Mouse (Mus musculus) neural tube, embryonic 12.5 days (tissue): ENCODE measurements at regions not wholly inside any gene's neighbourhood (a gene's known extent, or its start where the extent isn't known, plus 50 kb on each side); places are given as distances from the start of the nearest gene placed in this dataset.

ENCODE experiments used
- ATAC-seq: fragments of 200-750 bp; cut with Nextera tagmentation; 2 replicates; pipeline ENCODE4 v1.8.0; 2017; ENCODE audit warnings: low read depth, mild to moderate bottlenecking, moderate TSS enrichment, moderate library complexity; ENCODE audit not compliant: low FRiP score
- H3K27ac ChIP-seq: fragments of 300-500 bp; sonication (generic); 2 replicates; pipeline ENCODE4 v1.5.1; 2016
- H3K27me3 ChIP-seq: fragments of 300-500 bp; sonication (generic); replicated peaks from 2 replicates; pipeline ENCODE4 v1.6.1; 2016; ENCODE audit warnings: mild to moderate bottlenecking
- H3K36me3 ChIP-seq: fragments of 300-500 bp; sonication (generic); 2 replicates; pipeline ENCODE4 v1.6.1; 2016; ENCODE audit warnings: mild to moderate bottlenecking
- H3K4me1 ChIP-seq: fragments of 300-500 bp; sonication (generic); 2 replicates; pipeline ENCODE4 v1.6.1; 2016
- H3K4me2 ChIP-seq: fragments of 300-500 bp; sonication (generic); replicated peaks from 2 replicates; pipeline ENCODE4 v1.6.1; 2016; ENCODE audit warnings: mild to moderate bottlenecking
- H3K4me3 ChIP-seq: fragments of 300-500 bp; sonication (generic); 2 replicates; pipeline ENCODE4 v1.5.1; 2016
- H3K9ac ChIP-seq: fragments of 300-500 bp; sonication (generic); 2 replicates; pipeline ENCODE4 v1.6.1; 2016; ENCODE audit warnings: mild to moderate bottlenecking
- H3K9me3 ChIP-seq: fragments of 300-500 bp; sonication (generic); 2 replicates; pipeline ENCODE4 v1.6.1; 2016; ENCODE audit warnings: mild to moderate bottlenecking
- WGBS: fragments of 180-500 bp; shearing (Covaris S2); methylation state at CpG from one replicate; pipeline ENCODE4 v1.1.7; 2016; 5-methylcytosine and 5-hydroxymethylcytosine counted together

DNA sequence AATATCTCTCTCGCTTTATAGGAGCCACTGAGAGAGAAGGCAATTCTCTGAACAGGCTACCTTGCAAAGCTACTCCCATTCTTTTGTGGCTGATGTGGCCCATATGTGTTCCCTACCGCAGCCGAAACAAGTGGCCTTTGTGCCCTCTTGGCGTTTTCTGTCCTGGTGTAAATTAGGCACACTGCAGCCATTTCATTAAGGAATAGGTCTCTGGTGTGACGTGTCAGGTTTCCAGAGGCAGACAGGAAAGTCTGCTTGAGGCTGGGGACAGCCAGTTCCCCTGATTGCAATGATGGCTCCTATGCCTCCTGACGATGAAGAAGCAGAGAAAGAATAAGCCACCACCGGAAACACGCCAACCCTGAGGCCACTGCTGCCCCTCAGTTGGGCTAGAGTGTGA lies 59.3 kb upstream of the Bcor start:
- H3K4me2 ChIP-seq, result no peak overlapping the region
- H3K36me3 ChIP-seq, result no peaks in the 10 kb centered on the region
- no peaks in the 10 kb centered on the region for H3K4me1 ChIP-seq
- no peaks in the 10 kb centered on the region for H3K27me3 ChIP-seq
- H3K27ac ChIP-seq, result no peak overlapping the region
- no peaks in the 10 kb centered on the region for H3K9me3 ChIP-seq
- no peak for ATAC-seq
- H3K4me3 ChIP-seq, result no peak overlapping the region
- H3K9ac ChIP-seq, result no peak overlapping the region
- WGBS, result 49% methylated on average over 8 of the region's 8 CpGs

DNA sequence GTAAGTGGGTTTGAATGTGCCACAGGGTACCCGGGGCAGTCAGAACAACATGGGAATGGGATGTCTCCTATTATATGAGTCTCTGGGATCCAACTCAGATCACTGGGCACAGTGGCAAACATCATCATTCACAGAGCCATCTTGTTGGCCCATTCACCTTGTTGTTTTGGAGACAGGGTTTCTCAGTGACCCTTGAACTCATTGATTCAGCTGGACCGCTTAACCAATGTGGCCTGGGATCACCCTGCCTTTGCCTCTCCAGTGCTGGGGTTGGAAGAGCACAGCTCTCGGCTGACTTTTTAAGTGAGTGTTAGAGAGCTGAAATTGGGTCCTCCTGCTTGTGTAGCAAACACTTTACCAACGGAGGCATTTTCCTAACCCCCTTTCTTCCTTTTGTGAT lies 64.2 kb upstream of the Bcor start:
- no peak for ATAC-seq
- Histone ChIP-seq H3K9me3 (no peaks in the 10 kb centered on the region), H3K4me1 (no peaks in the 10 kb centered on the region), H3K27ac (no peak overlapping the region), H3K4me3 (no peak overlapping the region), H3K9ac (no peak overlapping the region), H3K4me2 (no peak overlapping the region), H3K27me3 (no peaks in the 10 kb centered on the region), H3K36me3 (no peaks in the 10 kb centered on the region)
- WGBS, result 66% methylated on average over 4 of the region's 4 CpGs

DNA sequence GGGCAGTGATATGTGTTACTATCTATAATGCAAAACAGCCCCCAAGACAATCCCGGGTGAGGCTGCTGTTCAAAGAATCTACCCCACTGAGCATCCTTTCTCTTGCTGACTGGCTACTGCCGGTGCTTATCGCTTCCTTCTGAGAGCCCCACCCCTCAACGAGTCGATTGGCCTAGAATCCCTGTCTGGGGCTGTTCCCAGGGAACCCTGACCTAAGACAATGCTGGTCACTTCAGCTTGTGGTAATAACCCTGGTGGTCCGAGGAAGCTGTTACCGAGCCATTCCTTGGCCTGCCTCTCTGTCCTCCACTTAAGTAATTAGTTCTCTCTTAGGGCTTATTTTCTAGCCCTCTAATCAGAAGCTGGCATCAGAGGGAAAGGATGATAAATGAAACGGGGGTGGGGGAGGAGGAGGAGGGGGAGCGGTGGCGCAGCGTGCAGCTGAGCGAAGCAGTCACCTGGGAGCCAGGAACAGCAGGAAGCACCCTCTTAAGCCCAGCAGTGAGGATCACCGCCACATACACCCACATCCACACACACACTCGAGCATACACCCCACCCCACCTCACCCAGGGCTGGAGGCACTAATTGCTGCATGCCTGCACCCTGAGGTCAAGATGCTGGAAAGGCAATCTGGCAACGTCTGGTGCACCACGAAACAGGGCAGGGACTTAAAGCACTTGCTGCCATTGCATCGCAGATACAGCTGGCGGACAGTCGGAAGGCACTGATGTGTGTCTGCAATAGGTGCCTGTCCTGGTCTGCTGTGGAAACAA lies 65.1 kb upstream of the Bcor start:
- H3K9ac ChIP-seq, result no peak overlapping the region

DNA sequence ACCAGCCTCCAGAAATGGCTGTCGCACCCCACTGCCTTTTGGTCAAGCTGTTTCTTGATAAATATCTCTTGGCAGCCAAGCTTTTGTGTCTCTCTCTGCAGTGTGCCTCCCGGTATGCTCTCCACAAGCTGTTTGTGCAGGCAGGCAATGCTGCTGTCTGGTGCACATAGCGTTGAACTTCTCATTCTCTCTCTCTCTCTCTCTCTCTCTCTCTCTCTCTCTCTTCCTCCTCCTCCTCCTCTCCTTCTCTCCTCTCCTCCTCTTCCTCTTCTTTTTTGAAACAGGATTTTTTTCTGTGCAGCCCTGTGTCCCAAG lies 65.7 kb upstream of the Bcor start:
- Histone ChIP-seq H3K9ac (no peak overlapping the region), H3K4me1 (no peaks in the 10 kb centered on the region), H3K4me2 (peak overlapping the region; percentile 41), H3K4me3 (no peak overlapping the region), H3K27me3 (no peaks in the 10 kb centered on the region), H3K9me3 (no peaks in the 10 kb centered on the region), H3K36me3 (no peaks in the 10 kb centered on the region), H3K27ac (no peak overlapping the region)
- no peak for ATAC-seq
- 3% methylated on average over 3 of the region's 3 CpGs for WGBS

More for the DNA sequence above, 65.1 kb upstream of the Bcor start:
- H3K9me3 ChIP-seq, result no peaks in the 10 kb centered on the region
- H3K27ac ChIP-seq, result no peak overlapping the region
- peak; percentile 44 for ATAC-seq
- peak overlapping the region; percentile 41 for H3K4me2 ChIP-seq
- no peaks in the 10 kb centered on the region for H3K36me3 ChIP-seq
- no peaks in the 10 kb centered on the region for H3K4me1 ChIP-seq
- 11% methylated on average over 19 of the region's 19 CpGs for WGBS
- H3K27me3 ChIP-seq, result no peaks in the 10 kb centered on the region
- no peak overlapping the region for H3K4me3 ChIP-seq

DNA sequence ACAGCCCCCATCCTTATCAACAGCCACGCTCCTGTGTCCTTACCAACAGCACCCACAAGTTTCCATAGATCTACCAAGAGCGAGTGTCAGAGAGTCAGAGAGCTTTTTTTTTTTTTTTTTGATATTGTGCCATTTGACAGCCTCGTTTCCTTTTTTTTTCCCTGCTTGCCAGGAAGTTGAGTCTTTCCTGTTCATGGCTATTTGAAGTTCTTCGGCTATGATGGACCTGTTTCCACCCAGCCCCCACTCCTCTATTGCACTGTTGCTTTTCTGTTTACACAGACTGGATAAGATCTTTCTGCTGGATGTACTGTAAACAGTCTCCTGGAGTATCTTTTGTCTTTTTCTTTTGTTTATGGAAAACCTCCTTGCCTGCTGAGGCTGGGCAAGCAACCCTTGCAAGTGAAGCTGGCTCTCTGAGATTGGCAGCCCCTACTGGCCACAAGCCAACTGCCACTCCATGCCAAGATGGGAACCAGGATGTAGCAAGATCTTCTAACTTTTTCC lies 80.4 kb upstream of the Bcor start:
- H3K4me1 ChIP-seq, result no peaks in the 10 kb centered on the region
- H3K9me3 ChIP-seq, result peaks cover 3% of the 10 kb centered on the region; the same call in 1 of the 2 replicates
- no peak for ATAC-seq
- no peak overlapping the region for H3K9ac ChIP-seq
- no peak overlapping the region for H3K4me3 ChIP-seq
- no peak overlapping the region for H3K4me2 ChIP-seq
- H3K36me3 ChIP-seq, result no peaks in the 10 kb centered on the region
- H3K27ac ChIP-seq, result no peak overlapping the region
- no peaks in the 10 kb centered on the region for H3K27me3 ChIP-seq
- WGBS, result 77% methylated on average over 4 of the region's 4 CpGs

DNA sequence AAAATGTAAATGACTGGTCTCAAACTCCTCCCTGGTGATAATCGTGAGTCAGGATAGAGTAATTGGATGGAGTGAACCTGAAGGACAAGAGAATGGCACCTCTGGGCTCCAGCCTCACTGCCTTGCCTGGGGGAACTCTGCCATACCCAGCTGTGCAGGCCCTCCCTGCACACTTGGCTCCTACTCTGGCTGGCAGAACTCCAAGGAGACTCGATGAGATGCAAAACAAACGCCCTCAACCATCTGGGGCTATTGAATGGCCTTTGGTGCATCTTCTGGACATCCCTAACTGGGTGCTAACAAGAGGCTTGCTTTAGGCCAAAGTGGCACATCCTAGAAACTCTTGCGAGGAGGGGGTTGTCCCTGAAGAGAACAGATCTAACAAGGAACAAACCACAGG lies 81.6 kb upstream of the Bcor start:
- no peak for ATAC-seq
- no peak overlapping the region for H3K27ac ChIP-seq

DNA sequence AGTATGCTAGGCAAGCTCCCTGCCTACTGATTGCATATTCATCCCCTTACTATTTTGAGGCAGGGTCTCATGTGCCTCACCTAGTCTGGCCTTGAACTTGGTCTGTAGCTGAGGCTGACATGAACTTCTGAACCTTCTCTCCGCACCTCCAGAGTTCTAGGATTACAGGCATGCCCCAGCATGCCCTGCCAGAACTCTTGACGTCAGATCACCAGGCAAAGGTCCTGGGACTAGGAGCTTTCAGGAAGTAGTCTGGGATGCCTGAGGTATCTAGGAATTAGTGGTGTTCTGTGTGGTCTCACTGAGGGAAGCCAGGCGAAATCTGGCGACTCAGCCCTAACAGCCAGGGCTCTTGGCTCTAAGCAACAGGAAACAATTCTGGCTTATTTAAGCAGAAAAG lies 88.9 kb upstream of the Bcor start:
- no peak for ATAC-seq
- H3K9ac ChIP-seq, result no peak overlapping the region
- WGBS, result 80% methylated on average over 4 of the region's 4 CpGs
- H3K36me3 ChIP-seq, result no peaks in the 10 kb centered on the region
- no peak overlapping the region for H3K4me2 ChIP-seq
- H3K4me3 ChIP-seq, result no peak overlapping the region
- peaks cover 3% of the 10 kb centered on the region; the same call in 1 of the 2 replicates for H3K9me3 ChIP-seq
- no peaks in the 10 kb centered on the region; the same call in 1 of the 2 replicates for H3K4me1 ChIP-seq
- H3K27ac ChIP-seq, result no peak overlapping the region
- H3K27me3 ChIP-seq, result no peaks in the 10 kb centered on the region

More for the DNA sequence above, 81.6 kb upstream of the Bcor start:
- no peak overlapping the region for H3K9ac ChIP-seq
- 54% methylated on average over 4 of the region's 4 CpGs for WGBS
- no peaks in the 10 kb centered on the region for H3K27me3 ChIP-seq
- peaks cover 3% of the 10 kb centered on the region; the same call in 1 of the 2 replicates for H3K9me3 ChIP-seq
- no peak overlapping the region for H3K4me3 ChIP-seq
- H3K36me3 ChIP-seq, result no peaks in the 10 kb centered on the region
- no peak overlapping the region for H3K4me2 ChIP-seq
- H3K4me1 ChIP-seq, result no peaks in the 10 kb centered on the region

DNA sequence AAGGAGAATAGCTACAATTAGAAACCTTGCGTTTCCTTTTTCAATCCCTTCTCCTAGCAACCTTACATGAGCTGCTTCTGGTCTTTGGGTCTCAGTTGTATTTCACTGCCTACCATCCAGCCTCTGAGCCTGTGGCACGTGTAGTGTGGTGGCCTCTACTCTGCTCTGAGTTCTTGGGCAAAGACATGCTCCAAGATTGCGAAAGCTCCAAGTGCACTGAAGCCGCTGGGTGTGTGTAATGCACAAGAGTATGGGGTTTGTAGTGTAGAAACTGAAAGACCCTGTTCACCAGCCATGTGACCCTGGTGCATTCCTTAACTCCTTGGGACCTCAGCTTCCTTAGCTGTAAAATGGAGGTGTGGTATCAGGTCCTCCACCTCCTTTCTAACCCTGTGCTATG lies 89.8 kb upstream of the Bcor start:
- no peak overlapping the region for H3K27ac ChIP-seq
- WGBS, result 86% methylated on average over 4 of the region's 4 CpGs
- H3K36me3 ChIP-seq, result no peaks in the 10 kb centered on the region
- H3K9ac ChIP-seq, result no peak overlapping the region
- no peaks in the 10 kb centered on the region for H3K27me3 ChIP-seq
- no peak for ATAC-seq
- H3K4me1 ChIP-seq, result no peaks in the 10 kb centered on the region; the same call in 1 of the 2 replicates
- H3K9me3 ChIP-seq, result no peaks in the 10 kb centered on the region
- no peak overlapping the region for H3K4me3 ChIP-seq
- H3K4me2 ChIP-seq, result no peak overlapping the region

DNA sequence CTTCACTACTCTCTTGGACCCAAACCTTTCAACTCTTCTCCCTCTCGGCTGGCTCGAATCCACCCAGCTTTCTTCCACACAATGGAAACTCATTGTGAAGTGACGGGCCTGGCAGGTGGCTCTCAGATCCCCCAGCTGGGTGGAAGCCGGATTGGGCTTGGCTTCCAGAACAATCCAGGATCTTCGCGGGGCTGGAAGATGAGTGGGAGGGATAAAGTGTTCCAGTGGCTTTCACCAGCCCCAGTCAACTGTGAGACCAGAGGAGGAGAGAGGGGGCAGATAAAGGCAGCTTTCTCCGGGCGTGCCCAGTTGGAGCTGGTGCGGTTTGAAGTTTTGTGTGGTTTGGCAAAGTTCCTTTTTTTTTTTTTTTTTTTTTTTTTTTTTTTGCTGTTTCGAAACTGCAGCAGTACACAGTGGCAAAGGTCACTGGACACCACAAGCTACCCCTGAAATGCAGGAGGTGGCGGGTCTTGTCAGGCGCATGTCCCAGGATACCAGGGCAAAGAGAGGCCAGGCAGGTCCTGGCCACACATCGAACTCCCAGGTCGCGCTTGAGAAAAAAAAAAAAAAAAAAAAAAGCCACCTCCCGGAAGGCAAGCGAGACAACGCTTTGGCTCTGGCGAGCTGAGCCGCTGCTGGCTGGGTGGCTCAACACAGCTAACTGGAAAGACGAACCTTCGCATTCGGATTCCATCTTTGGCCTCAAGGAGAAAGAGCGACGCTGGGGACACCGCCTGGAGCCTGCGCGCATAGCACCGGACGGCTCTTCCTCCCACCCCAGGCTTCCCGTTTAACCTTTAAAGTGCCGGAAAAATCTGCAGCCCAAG lies 91.9 kb upstream of the Bcor start:
- 10% methylated on average over 31 of the region's 32 CpGs for WGBS
- ATAC-seq, result peak; percentile 72
- H3K9ac ChIP-seq, result no peak overlapping the region
- H3K36me3 ChIP-seq, result no peaks in the 10 kb centered on the region
- no peaks in the 10 kb centered on the region for H3K27me3 ChIP-seq
- H3K4me1 ChIP-seq, result no peaks in the 10 kb centered on the region; the same call in 1 of the 2 replicates
- H3K9me3 ChIP-seq, result no peaks in the 10 kb centered on the region
- no peak overlapping the region for H3K27ac ChIP-seq
- peak overlapping the region; percentile 53 for H3K4me2 ChIP-seq
- H3K4me3 ChIP-seq, result peak overlapping the region; percentile 19; the same call in 1 of the 2 replicates

DNA sequence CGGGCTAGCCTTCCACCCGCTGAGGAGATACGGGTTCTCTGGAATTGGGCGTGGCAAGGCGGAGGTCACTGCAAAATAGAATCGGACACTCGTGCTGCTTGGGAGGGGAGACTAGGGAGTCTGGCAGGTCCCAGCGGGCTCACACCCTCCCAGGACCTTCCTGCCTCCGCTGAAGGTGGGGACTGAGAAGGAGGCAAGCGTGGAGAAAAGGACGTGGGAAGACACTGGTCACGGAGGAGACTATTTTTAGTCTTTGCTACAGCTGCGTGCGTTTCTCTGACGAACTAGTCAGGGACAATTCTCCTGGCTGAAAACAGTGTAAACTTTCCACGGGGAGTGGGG lies 92.5 kb upstream of the Bcor start:
- no peak overlapping the region for H3K9ac ChIP-seq

DNA sequence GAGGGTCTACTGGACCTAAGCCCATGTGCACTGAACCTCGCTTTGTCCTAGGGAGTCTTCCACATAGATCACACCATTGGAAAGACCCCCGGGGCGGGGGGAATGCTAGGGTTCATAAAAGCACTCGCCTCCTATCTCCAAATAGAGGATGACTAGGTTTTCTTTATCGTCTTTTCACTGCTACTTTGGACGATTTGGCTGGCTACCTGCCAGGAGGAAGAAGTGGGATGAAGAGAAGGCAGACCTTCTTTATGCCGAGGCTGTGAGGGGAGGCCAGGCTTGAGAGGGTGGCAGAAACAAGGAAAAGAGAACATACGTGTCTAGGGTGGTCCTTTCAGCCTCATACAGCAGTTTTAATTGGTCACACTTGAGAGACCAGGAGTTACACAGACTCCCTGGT lies 96.6 kb upstream of the Bcor start:
- Histone ChIP-seq H3K27me3 (no peaks in the 10 kb centered on the region), H3K9ac (no peak overlapping the region), H3K4me3 (no peak overlapping the region), H3K9me3 (no peaks in the 10 kb centered on the region), H3K4me1 (no peaks in the 10 kb centered on the region; the same call in 1 of the 2 replicates), H3K36me3 (no peaks in the 10 kb centered on the region), H3K27ac (no peak overlapping the region), H3K4me2 (no peak overlapping the region)
- 80% methylated on average over 8 of the region's 8 CpGs for WGBS
- ATAC-seq, result no peak

More for the DNA sequence above, 92.5 kb upstream of the Bcor start:
- WGBS, result 10% methylated on average over 16 of the region's 16 CpGs
- peak overlapping the region; percentile 19; the same call in 1 of the 2 replicates for H3K4me3 ChIP-seq
- ATAC-seq, result peak; percentile 17; the same call in 1 of the 2 replicates
- H3K4me2 ChIP-seq, result peak overlapping the region; percentile 53
- no peaks in the 10 kb centered on the region for H3K36me3 ChIP-seq
- no peaks in the 10 kb centered on the region; the same call in 1 of the 2 replicates for H3K4me1 ChIP-seq
- H3K9me3 ChIP-seq, result no peaks in the 10 kb centered on the region
- H3K27me3 ChIP-seq, result no peaks in the 10 kb centered on the region
- H3K27ac ChIP-seq, result no peak overlapping the region

DNA sequence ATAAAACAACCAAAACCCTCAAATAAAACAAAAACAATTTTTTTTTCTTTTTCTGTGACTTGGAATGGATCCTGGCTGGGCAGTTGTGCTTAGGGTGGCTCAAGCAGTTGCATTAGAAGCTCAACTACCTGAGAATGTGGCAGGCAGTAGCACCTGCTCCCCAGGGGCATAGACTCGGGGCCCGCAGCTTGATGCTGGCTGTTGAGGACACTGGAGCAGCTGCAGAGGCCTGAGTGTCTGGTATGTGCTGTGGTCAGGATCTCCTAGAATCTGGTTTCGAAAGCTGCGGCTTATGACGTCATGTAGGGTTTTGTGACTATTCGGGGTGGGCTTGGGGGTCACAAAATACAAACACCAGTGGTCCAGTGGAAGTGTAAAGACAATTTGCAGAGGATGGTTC lies 103.7 kb upstream of the Bcor start:
- Histone ChIP-seq H3K4me3 (no peak overlapping the region), H3K27me3 (no peaks in the 10 kb centered on the region), H3K9me3 (no peaks in the 10 kb centered on the region), H3K36me3 (no peaks in the 10 kb centered on the region), H3K4me1 (no peaks in the 10 kb centered on the region), H3K27ac (no peak overlapping the region), H3K9ac (no peak overlapping the region), H3K4me2 (no peak overlapping the region)
- no peak for ATAC-seq
- 83% methylated on average over 6 of the region's 6 CpGs for WGBS
